Mouse (Mus musculus): Measurements from ENCODE around the gene Lrrc75a.

GRCm38 (mm10) chr11:62589391-62589790 is 58.9 kb downstream of the Lrrc75a start:
- TF ChIP-seq POLR2A (IDR thresholded peaks at IDR 0.05; ENCODE audit: insufficient read depth, low read length) (no peak), CTCF (IDR thresholded peaks at IDR 0.05; ENCODE audit: low read depth, low read length) (no peak), EP300 (IDR thresholded peaks at IDR 0.05; ENCODE audit: insufficient read depth, low read depth, low read length) (no peak)

Data from ES-Bruce4 (cell line).